Mouse (Mus musculus) liver (tissue): ENCODE measurements around the gene Rad51b.

Experiments used
- DNase-seq: peaks from one replicate; pipeline ENCODE4 v3.0.0-alpha.2; 2020; ENCODE audit warnings: mixed read lengths

Gene Rad51b

GRCm38 (mm10) chr12:79535532-79536437 is 238.7 kb downstream of the Rad51b start:
- DNase-seq, result no peak

GRCm38 (mm10) chr12:79540176-79540575 is 243.1 kb downstream of the Rad51b start:
- DNase-seq, result no peak

GRCm38 (mm10) chr12:79541581-79541980 is 244.5 kb downstream of the Rad51b start:
- DNase-seq, result no peak

GRCm38 (mm10) chr12:79545063-79545462 is 248.0 kb downstream of the Rad51b start:
- DNase-seq, result no peak

GRCm38 (mm10) chr12:79547556-79547955 is 250.5 kb downstream of the Rad51b start:
- no peak for DNase-seq

GRCm38 (mm10) chr12:79548607-79549330 is 251.7 kb downstream of the Rad51b start:
- no peak for DNase-seq

GRCm38 (mm10) chr12:79550049-79550682 is 253.1 kb downstream of the Rad51b start:
- no peak for DNase-seq

GRCm38 (mm10) chr12:79551274-79551673 is 254.2 kb downstream of the Rad51b start:
- DNase-seq, result no peak

GRCm38 (mm10) chr12:79553056-79553455 is 256.0 kb downstream of the Rad51b start:
- DNase-seq, result no peak

GRCm38 (mm10) chr12:79557904-79558303 is 260.8 kb downstream of the Rad51b start:
- no peak for DNase-seq

GRCm38 (mm10) chr12:79558711-79559110 is 261.6 kb downstream of the Rad51b start:
- no peak for DNase-seq

GRCm38 (mm10) chr12:79559410-79560015 is 262.4 kb downstream of the Rad51b start:
- no peak for DNase-seq

GRCm38 (mm10) chr12:79560084-79560699 is 263.1 kb downstream of the Rad51b start:
- no peak for DNase-seq

- DNase-seq, result no peak
These were observed 263.8 kb downstream of the Rad51b start for GRCm38 (mm10) chr12:79560893-79561292.

GRCm38 (mm10) chr12:79574159-79575040 is 277.3 kb downstream of the Rad51b start:
- DNase-seq, result no peak

- DNase-seq, result no peak
These were observed 278.0 kb downstream of the Rad51b start for GRCm38 (mm10) chr12:79575041-79575541.

GRCm38 (mm10) chr12:79577525-79577924 is 280.4 kb downstream of the Rad51b start:
- DNase-seq, result no peak

- DNase-seq, result no peak
These were observed 282.0 kb downstream of the Rad51b start for GRCm38 (mm10) chr12:79579018-79579585.

- DNase-seq, result no peak
These were observed 282.8 kb downstream of the Rad51b start for GRCm38 (mm10) chr12:79579837-79580236.

GRCm38 (mm10) chr12:79584556-79585307 is 287.6 kb downstream of the Rad51b start:
- DNase-seq, result no peak
